Mouse (Mus musculus): ENCODE data around the gene Cldn5. TPM values are rescaled to one million over a fixed set of nuclear protein-coding genes. Genes with fewer than 3 reads are reported as not detected.

Cldn5 gene
- total RNA-seq (2021): 10 to 100 TPM; 47.8 to 59.5 TPM
- long read RNA-seq, experiment 1, transcript Cldn5-201 (1 exons, 1,416 nt): major isoform, 294 of 294 reads
- long read RNA-seq, experiment 1, partial matches to known transcripts: 0 of 294 reads
- long read RNA-seq, experiment 1, other reads (novel, unspliced or antisense): 0 of 294 reads
- long read RNA-seq, experiment 2, transcript Cldn5-201 (1 exons, 1,416 nt): major isoform, 308 of 308 reads
- long read RNA-seq, experiment 2, partial matches to known transcripts: 0 of 308 reads
- long read RNA-seq, experiment 2, other reads (novel, unspliced or antisense): 0 of 308 reads

GRCm38 (mm10) chr16:18776556-18777100 lies at the start of gene Cldn5:
TSS of gene Cldn5 (plus strand) at chr16:18776847.
- DNase-seq (ENCODE audit: low spot score in 2 of 2): peak in 1 of 2 experiments; percentile 22

DNA sequence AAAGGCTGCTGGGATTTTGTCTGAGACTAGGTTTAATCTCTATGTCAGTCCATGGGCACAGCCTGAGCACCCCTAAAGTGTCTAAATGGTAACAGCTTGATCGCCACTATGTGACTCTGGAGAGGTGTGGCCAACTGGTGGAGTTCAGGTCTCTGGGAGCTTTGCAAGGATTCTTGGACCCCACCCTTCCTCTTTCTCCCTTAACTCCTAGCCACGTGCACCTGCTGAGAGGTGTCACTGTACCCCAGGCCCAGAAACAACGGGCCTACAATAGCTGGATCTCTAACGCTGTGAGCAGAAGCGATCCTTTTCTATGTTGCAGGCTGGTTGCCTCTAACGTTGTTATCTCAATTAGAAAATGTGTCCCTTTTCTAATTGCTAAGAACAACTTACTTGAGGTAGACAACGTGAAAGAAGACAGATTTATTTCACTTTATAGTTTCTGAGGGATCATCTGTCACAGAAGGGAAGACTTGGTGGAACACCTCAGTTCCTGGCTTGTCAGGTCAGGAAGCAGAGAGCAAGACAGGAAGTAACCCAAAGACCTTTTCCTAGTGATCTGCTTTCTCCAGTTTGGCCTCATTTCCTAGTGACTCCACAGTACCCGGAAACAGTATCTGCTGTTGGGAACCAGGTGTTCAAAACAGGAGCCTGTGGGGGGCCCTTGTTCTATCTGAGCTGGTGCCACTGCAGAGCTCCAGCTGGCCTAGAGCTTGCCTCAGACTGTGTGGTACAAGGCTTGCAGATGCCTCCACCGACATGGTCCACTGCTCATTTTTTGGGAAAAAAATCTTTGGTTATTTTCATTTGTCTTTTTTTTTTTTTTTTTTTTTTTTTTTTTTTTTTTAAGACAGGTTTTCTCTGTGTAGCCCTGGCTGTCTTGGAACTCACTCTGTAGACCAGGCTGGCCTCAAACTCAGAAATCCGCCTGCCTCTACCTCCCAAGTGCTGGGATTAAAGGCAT lies 48.8 kb upstream of the Cldn5 start:
- no peak for DNase-seq (ENCODE audit: low spot score in 2 of 2)

DNA sequence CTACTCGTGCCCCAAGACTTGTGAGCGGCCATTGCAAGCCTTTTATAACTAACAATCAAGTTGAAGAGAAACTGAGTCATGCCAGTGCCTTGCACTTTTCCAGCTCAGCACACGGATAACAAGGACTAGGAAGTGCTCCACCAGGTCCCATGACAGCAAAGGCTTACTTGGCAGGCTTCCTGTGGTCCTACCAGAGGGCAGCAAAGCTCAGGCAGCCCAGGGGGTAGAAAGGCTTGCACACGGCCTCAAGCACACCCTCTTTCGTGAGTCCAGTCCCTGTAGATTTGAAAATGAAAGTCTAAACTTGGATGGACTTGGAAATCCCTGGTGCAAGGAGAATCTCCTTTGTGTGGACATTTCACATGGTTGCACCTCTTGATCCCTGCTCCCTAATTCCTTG lies 47.5 kb upstream of the Cldn5 start:
- no peak for DNase-seq (ENCODE audit: low spot score in 2 of 2)

DNA sequence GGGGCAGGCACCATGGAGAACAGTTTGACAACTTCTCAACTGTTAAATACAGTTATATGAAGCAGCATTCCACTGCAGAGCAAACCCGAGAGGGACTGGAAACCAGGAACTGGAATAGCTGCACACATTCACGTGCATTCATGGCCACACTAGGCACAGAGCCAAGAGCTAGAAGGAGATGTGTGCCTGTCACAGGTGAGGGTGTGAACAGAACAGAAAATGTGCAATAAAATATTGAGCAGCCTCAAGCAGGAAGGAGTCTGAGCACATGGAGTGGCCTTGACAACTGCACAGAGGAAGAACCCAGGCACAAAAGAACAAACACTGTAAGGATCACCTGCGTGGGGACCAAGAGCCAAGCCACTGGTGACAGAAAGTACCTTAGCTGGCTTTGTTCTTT lies 46.0 kb upstream of the Cldn5 start:
- no peak for DNase-seq (ENCODE audit: low spot score in 2 of 2)

- DNase-seq (ENCODE audit: low spot score in 2 of 2): no peak
These were observed 43.3 kb upstream of the Cldn5 start for GRCm38 (mm10) chr16:18733100-18733956.

DNA sequence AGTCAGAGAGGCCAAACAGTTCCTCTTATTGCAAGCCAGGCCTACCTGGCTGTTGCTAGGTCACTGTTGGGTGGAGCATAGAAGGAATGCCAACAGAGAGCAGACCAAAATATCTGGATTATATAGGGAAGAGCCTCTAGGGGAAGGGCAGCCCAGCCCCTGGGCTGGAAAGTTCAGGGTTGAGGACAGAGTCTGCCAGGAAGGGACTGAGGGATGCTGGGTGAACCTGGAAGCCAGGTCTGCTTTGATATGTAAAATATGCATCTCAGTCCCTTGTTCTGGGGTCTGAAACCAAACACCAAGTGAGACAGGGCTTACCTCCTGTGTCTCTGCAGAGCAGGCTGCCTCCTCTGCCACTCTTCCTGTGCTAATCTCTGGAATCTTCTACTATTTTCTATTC lies 38.3 kb upstream of the Cldn5 start:
- no peak for DNase-seq (ENCODE audit: low spot score in 2 of 2)

- no peak for DNase-seq (ENCODE audit: low spot score in 2 of 2)
These were observed 30.2 kb upstream of the Cldn5 start for GRCm38 (mm10) chr16:18746268-18747122.

DNA sequence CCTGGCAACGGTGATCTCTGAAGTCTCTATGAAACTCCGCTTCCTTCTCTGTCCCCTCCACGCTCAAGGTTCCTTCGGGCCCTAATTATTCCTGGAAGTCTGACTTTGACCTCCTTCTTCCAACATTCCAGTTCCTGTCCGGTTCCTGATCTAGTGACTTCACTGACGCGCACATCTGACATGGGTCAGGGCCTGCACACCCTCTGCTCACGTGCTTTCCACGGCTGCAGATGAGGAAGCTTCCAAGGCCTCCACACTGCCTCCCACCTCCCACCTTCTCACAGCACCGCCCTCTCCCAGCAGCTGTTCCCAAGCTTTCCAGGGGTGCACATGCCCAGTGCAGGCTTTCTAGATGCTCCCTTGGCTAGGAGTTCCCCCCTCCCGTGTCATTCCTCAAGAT lies 25.5 kb upstream of the Cldn5 start:
- DNase-seq (ENCODE audit: low spot score in 2 of 2): no peak

GRCm38 (mm10) chr16:18751885-18752499 lies 24.7 kb upstream of the Cldn5 start:
- no peak for DNase-seq (ENCODE audit: low spot score in 2 of 2)

- DNase-seq (ENCODE audit: low spot score in 2 of 2): no peak
These were observed 14.9 kb upstream of the Cldn5 start for GRCm38 (mm10) chr16:18761734-18762133.

DNA sequence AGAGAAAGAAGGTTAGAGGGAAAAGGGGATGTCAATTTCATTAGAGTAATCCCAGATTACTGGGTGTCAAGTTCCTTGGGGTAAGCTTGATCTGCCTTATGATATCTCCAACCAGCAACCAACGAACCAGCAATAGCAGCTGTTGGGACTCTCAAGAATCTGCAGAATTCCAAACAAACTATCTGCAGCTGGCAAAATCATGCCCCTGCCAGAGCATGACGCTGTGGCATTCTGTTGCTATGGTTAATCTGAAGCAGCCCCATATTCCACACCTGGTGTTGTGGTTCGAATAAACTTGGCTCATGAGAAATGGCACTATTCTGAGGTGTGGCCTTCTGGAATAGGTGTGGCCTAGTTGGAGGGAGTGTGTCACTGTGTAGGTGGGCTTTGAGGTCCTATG lies 13.7 kb upstream of the Cldn5 start:
- DNase-seq (ENCODE audit: low spot score in 2 of 2): no peak

GRCm38 (mm10) chr16:18766390-18766789 lies 10.3 kb upstream of the Cldn5 start:
- DNase-seq (ENCODE audit: low spot score in 2 of 2): no peak

DNA sequence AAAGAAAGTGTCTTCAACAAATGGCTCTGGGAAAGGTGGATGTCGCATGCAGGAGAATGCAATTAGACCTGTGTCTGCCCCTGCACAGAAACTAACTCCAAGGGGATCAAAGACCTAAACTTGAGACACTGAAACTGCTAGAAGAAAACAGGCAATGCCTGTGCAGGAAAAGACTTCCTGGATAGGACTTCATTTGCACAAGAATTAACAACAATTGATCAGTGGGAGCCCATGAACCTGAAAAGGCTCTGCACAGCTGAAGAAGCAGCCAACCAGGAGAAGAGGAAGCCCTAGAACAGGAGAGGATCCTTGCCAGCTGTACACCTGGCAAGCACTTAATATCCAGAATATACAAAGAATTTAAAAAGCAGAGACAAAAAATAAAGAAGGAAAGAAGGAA lies 7.1 kb upstream of the Cldn5 start:
- DNase-seq (ENCODE audit: low spot score in 2 of 2): no peak

DNA sequence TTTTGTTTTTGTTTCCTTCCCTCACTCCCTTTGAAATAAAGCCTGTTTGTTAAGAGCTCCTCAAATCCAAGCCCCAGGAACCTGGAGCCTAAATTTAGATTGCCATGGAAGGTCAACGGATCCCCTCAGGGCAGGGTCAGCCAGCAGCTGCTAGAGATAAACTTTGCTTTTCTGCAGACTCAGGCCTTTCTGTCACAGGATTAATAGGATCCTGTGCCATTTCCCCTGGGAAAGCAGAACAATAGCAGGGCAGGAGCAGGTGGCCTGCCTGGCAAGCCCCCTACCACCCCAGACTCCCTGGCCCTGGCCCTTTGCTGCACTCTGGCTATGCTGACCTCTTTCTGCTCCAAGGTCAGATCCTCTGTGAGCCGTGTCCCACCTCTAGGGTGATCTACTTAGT lies 2.7 kb upstream of the Cldn5 start:
- DNase-seq (ENCODE audit: low spot score in 2 of 2): no peak

DNA sequence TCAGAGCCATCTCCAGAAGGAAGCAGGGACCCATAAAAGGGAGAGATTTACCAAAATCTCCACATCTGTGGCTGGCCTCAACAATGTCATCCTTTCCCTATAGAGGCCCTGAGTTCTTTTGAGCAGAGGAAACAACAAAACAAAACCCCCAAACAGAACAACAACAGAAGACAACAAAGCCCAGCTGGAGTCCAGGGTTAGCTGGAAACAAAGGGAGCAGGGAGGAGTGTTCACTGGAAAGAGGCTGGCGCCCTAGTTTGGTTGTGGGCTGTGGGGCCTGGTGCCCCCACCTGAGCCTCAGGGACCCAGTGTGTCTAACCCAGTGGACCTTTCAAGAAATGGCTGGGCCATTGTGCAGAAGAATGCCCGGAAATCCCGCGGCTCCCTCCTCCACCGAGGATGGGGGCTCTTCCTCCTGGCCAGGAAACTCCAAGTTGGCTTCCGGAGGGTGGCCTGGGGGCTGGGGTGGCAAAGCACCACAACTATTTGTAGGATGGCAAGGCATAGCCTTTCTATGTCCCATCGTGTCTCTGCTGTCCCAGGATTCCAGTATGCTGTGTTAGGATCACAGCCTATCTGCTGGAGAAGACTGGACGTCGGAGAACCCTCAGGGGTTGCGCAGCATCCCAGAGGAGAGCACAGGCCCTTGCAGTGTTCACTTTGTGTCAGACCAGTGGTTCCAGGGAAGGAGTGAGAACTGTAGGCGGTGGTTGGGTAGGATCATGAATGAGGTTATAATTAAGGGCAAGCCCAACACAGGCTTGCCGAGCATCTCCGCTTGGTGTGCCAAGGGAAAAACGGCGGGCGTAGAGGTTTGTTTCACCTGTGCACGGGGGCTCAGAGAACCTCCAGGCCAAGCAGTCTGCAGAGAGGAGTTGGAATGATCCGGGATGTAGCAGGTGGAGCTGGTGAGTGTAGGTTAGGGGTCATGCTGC lies 759 bp upstream of the Cldn5 start:
- DNase-seq (ENCODE audit: low spot score in 2 of 2): no peak

GRCm38 (mm10) chr16:18777101-18778080 lies 744 bp downstream of the Cldn5 start:
- no peak for DNase-seq (ENCODE audit: low spot score in 2 of 2)

- DNase-seq (ENCODE audit: low spot score in 2 of 2): no peak
These were observed 1.8 kb downstream of the Cldn5 start for GRCm38 (mm10) chr16:18778461-18778860.

Data from gastrocnemius, postnatal 4 days (tissue).